Mouse (Mus musculus) WW6 (cell line): Measurements from ENCODE around the gene Zfp286.

Experiments used
- DNase-seq: peaks from one replicate; pipeline ENCODE4 v3.0.0-alpha.2; 2013; ENCODE audit warnings: low read depth, low spot score

The Zfp286 gene

DNA sequence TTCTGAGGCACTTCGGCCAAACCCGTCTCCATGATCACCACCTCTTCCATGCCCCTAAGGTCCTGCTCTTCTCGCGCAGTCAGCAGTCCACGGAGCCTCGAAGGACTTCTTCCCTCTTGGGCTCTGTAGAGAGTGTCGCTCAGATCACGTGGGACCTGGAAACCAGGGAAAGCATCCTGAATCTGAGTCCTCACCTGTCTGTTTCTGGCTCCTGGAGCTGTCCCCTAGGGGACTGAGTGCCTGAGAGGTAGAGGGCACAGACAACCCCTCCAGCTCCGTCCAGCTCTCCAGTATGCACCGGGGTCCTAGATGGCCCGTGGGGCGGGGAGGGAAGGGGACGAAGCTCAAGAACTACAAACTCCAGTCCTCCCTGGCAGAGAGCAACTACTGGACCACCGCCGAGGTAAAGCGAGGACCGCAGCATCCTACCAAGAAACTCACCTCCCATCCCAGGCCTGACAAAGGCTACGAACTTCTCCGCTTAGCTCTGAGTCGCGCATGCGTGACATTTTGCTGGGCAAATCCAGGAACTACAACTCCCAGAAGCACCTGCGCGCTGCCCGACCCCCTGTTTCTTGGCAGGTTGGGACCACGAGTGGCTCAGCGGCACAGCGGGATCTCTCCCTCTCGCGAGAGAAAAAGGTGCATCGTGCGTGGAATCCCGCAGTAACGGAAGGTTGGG, at the start of gene Zfp286:
Gene Zfp286, minus strand, starts transcription at position 528 of the 682 bp plus-strand sequence.
- DNase-seq: peak; percentile 91

DNA sequence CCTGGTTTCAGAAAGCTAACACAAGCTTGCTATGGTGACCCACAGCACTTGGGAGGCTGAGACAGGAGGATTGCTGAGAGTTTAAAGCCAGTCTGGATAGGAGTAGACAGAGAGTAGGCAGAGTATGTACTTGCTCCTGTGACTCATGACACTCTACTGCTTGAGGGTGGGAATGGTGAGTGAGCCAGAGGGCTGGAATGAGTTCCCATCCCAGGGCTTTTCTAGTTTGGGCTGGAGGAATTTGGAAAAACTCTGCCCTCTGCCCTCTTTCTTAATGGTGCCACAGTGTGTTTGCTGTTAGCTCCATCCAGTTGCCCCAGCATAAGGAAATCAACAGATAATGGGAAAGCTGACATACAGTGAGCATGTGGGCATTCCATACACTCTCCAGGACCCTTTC, 42.6 kb upstream of the Zfp286 start:
- DNase-seq: no peak

DNA sequence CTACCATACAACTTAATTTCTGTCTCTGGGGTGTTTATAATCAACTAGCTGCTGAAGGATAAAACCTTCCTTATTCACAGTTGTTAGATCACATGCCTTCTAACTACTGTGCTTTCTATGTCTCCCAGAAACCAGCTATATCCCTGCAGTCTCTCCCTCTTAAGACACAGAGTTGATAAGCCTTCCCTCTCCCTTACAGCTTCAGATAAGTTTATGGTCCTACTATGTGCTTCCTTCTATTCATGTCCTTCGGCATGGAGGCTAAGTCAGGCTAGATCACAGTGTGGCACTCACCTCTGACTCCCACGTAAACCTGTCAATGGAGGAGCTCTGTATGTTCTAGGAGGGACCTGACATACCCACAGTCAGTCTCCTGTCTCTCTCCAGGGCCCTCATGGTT, 41.1 kb upstream of the Zfp286 start:
- DNase-seq: no peak

DNA sequence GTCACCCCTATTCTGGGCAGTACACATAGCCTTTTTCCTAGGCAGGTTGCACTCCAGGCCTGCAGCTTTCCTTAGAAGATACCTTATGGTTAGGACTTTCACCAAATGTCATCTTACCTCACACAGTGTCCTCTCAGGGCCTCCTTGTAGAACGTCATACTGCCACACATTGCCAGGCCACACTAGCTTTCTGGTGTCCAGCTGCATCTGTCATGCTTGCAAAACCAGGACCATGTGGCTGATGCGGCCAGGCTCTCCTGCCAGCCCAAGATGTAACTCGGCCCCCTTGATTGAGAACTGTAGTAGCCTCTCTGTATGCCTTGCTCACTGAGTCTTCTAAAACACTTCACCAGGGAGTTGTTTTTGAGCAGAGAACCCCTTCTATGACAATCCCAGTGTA, 38.6 kb upstream of the Zfp286 start:
- DNase-seq: no peak

DNA sequence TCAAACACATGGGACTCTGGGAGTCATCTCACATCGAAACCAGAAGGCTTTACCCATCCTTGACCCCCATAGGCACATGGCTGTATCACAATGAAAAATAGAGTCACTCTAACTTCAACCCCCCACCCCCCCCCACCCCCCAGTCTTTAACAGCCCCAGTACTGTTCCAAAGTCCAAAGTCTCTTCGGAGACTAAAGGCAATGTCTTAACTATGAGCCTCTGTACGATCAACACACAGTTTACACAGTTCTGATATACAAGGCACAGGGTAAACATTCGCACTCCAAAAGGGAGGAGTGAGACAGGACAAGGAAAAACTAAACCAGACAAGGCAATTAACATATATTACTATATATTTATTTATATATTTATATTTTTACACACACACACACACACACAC, 37.9 kb upstream of the Zfp286 start:
- no peak for DNase-seq

DNA sequence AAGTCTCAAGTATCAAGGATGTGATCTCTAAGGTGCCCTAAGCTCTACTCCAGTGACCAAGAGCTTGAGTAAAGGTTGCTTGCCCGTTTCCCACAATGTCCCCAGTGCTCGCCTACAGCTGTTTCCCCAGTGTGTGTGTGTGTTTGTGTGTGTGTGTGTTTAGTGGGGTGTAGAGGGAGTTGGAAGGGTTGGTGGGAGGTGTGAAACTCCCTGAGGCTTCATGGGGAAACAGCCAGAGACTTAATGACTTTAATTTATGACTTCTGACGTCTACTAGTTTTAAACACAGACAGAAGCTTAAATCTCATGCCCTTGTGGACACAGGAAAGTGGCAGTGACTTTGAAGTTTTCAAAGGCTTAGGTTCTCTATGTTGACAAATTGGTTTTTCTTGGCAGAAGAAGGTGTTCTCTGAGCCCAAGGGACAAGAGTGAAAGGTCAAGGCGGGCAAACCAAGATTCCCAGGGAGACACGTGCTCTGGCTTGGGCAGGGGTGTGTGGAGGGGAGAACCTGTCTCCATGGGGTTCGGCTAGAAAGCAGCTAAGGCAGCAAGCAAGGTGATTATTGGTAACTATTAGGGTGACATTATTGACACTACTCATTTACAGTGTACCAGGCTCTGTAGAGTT, 37.0 kb upstream of the Zfp286 start:
- DNase-seq: no peak

DNA sequence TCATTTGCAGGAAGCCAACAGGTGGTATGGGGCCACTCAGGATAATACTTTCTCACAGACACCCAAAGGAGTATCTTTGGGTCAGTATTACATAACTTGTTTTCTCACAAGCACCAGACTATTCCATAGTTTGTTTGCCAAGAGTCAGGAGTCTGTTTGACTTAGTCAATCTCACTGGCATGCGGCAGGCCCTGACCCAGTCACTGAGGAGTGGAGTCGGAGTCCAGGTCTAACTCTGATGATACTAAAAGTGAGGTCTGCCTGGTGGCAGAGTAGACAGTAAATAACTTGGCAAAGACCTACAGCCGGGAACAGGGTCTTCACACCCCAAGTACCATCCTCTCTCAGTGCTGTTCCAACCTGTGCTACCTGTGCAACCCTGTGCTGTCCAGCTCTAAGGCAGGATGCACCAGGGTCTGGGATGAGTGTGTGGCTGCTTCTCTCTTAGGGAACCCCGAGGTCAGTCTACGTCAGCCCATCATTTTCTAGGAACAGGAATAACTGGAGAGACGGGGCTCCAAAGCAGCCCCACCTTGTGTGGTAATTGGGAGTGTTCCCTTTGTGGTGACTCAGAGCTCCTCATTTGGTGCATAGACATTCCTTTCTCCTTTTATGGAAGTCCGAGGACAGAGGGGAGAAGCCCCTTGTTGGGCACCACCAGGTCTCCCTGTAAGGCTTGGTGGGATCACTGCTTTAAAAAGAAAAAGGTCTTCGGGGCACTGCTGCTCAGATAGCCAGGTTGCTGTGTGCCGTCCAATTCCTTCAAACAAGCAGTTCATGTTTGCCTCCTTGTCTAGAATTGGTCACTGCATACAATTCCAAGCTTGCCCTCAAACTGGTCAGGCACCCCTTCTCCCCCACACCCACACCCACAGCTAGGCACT, 36.2 kb upstream of the Zfp286 start:
- DNase-seq: no peak

DNA sequence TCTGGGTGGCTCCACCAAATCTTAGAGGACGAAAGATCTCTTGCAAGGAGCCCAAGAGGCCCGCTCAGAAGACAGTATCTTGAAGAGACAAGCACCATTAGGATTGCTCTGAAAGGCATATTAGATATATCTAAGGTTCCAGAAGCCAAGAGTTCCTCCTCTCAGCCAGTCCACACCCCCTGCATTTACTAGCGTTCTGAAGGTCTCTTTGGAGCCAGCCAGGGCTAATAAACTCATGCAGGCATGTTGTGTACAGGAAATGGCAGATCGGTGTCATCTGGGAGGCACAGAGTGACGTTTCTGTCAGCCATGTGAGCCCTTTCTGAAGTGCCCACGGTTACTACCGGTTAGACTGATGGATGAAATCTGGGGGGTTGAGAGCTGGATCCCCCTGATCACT, 34.9 kb upstream of the Zfp286 start:
- no peak for DNase-seq

DNA sequence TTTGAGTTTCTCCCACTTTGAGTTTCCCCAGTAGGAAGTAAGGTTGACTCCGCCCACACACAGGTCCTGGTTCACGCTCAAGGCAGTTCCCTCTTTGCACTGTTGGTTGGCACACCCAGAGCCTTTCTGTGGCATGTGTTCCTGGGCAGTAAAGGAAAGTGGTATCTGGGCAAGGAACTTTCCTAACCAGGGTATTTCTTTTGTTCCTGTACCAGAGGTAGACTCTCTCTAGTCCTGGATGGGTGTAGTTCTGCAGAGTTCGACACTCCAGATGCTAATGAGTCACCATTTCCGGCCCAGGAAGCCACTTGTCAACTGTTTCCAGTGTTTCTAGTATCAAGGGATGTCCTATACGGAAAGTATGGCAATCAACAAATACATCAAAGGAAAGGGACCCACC, 32.6 kb upstream of the Zfp286 start:
- no peak for DNase-seq

DNA sequence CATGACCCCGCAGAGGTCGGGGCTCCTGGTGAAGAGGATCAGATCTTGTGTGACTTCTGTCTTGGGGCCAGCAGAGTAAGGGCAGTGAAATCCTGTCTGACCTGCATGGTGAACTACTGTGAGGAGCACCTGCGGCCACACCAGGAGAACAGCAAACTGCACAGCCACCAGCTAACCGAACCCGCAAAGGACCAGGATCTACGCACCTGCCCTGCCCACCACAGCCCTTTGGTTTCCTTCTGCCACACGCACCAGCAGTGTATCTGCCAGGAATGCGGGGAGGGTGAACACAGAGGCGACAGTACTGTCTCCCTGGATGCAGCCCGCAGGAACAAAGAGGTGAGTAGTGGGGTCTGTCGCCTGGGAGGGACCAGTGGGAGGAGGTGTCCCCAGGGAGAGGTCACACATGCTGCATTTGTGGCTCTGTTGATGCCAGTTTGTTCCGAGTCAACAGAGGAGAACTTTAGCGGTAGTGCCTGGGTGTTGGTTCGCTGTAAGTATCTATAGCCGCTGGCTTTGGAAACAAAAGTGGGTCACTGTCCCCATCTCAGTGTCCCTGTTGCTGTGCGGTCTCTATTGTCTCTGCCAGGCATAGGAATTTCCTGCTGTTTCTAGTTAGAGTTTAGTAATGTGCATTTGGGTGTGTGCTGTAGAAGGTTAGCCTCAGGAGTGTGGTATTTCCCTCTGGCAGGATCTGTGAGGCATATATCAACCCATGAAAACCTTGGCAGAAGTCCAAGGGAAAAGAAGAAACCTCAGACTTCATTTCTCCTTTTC, 31.6 kb upstream of the Zfp286 start:
- DNase-seq: no peak

DNA sequence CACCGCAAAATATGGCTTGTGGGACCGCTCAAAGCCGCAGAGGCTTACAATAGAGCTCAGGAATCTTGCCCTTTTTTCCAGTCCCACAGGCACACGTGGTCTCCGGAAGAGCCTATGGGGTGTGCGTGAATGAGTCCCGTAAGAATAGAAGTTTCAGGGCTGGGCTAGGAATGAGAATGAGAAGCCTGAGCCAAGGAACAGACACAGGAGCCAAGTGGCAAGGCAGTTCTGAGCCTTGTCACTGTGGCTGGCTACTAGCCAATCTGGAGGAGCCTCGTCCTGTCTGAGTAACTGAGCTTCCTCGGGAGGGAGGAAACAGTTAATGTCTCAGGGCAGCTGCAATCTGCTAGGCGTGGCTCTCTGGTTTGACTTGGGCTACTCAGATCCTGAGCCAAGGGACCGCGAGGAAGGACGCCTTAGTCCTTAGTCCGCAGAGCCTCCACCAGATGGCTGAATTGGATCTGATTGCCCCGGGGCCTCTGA, 30.8 kb upstream of the Zfp286 start, which contains the start of gene Trim16:
Gene Trim16, plus strand, starts transcription at position 173 of the 483 bp plus-strand sequence.
- DNase-seq: no peak

DNA sequence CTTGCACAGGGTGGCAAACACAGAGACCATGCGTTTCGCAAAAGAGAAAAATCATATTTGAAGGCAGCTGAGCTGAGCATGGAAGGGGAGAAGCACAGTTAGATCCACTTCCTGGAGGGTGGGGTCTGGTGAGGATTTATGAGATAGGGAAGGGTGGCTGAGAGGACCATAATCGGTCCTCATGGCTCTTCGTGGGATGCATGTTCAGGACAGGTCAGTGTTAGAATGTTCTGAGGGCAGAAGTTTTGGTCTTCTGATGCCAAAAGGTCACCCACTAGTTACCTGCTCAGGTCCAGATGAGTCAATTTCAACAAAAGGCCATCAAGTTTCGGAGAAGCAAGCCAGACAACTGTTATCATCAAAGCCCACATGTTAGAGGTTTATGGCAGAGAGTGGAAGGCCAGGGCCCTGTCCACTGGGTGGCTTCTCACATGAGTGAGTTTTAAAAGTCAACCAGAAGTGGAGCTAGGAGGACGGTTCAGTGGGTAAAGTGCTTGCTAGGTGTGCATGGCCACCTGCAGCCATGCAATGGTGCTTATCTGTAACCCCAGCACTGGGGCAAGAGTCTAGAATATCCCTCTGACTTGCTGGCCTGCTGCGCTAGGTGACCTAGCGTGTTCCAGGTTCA, 29.9 kb upstream of the Zfp286 start:
- DNase-seq: no peak

DNA sequence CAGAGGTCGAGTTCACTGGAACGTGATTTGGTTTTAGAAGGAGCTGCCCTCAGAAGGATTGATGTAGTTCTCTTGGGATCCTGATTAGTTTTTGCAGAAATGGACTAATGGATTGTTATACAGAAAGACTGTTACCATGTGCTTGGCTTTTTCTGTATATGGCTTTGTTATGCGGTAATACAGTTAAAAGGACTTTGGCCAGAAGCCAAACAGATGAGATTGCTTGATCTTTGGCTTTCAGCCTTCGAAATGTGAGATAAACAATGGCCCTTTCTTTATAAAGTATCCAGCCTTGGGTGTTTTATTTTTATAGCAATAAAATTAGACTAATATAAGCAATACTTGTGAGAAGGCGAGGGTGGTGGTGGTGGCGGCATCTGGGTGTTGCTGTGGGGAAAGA, 27.3 kb upstream of the Zfp286 start:
- no peak for DNase-seq

DNA sequence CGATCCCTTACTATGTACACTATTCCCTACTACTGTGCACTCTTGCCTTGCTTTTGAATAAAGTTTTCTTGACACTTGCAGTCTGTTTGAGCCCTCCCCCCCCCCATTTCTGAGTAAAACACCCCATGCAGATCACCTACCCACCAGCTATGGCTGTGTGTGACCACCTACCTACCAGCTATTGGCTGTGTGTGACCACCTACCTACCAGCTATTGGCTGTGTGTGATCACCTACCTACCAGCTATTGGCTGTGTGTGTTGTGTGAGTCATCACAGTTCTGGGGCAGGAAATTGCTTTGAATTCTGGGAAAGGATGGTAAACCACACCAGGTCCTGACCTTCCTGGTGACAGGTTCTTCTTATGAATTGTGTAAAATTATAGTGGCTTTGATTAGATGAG, 26.2 kb upstream of the Zfp286 start:
- no peak for DNase-seq

DNA sequence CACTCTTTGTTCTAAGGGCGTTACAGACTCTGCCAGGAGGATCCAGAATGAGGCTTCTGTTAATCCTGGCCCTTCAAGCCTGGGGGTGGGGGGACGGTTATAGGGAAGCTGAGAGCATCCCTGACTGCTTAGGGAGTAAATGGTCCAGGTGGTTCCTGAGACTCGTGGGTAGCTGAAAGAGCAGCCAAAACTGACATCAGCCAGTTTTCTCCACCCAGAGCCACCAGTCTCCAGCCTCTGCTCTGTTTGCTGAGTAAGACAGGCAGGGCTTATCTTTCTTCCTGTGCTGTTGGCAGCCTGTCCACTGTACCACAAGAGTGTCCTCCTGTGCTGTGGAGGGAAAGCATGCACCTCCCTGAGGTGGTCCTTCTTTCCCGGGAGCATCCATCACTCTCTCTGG, 25.4 kb upstream of the Zfp286 start:
- no peak for DNase-seq

DNA sequence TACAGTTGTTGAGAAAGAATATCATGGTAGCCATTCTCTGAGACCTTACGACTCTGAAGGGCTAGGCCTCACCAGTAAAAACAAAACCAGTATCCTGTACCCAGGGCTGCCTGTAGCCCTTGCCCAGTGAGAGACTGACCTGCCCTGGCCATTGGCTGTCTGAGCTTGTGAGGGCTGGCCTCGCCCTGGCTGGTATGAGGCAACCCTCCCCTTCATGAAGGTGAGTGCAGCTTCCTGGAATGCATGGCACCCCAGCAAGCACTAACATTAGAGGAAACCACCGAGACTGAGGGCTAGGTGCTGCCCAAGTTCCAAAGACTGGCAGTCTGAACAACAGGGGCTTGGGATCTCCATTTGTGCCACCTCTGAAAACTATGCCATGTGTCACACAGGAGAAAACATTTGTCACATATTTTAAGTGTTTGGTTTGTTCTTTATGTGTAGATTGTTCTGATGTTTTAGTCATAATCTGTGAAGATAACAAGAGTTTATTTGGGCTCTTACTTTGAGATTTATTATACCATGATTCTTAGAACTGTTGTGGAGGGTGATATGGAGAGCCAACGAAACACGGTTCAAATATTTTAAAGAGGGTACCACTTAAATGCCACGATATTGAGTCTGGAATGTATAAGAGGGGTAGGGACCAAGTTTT, 24.8 kb upstream of the Zfp286 start:
- no peak for DNase-seq

DNA sequence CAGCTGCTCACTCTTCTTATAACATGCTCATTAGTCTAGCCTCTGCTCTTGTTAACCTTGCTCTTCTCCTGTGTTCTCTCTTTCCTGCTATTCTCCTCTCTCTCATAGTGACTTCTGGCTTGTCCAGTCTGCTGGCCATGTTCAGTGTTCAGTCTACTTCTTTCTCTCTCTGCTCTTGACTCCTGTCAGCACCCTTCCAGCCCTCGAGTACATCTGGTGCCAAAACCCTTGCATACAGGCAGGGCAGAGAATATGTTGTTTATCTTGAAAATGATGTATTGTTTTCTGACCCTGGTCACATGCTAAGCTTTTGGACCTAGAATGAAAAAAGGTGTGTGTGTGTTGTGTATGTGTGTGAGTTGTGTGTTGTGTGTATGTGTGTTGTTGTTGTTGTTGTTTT, 24.2 kb upstream of the Zfp286 start:
- DNase-seq: no peak

DNA sequence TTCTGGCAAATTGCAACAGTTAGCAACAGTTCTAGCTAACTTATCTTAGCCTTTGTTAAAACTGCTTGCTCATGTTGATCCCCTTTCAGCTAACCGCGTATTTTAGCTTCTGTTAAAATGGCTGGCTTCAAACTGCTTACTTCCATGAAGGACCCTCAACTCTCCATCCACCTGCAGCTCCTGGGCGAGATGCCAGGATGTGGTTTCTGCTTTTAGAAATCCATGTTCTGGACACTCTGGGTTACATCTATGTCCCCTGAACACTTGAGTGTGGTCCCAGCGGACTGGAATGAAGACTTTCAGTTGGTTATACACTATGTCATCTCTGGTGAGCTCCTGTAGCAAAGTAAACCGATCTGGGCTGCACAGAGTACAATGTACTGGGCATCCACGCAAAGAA, 23.0 kb upstream of the Zfp286 start:
- DNase-seq: no peak

DNA sequence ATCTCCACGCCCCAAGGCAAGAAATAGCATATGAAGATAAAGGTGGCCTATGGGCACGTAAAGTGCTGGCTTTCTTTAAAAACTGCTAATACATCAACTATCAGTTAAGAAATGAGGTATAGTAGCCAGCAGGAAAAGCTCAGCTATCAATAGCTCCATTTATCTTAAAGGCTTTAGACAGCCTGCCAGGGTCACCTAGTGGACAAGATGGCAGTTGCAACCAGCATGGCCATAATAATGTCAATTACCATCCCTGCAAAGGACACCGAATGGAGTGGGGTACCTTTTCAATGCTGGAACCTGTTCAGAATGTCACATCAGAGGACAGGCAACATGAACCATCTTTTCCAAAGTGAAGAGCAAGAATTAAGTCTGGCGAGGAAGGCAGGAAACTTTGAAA, 19.9 kb upstream of the Zfp286 start:
- DNase-seq: no peak

DNA sequence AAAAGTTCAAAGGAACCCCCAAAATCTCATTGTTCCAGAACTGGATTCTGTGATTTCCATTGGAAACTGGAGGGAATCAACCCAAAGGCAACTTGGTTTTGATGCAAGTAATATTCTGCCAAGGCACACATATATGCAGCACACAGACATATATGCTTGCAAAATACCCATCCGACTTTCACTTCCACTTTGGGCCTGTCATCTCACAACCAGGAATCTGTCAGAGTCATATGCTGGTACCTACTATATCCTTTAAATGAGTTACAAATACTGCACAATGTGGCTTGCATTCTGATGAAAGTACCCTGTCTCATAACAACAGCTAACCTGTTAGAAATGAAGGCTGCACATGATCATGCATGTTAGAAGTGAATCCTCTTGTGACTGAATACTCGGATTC, 18.7 kb upstream of the Zfp286 start:
- DNase-seq: no peak

DNA sequence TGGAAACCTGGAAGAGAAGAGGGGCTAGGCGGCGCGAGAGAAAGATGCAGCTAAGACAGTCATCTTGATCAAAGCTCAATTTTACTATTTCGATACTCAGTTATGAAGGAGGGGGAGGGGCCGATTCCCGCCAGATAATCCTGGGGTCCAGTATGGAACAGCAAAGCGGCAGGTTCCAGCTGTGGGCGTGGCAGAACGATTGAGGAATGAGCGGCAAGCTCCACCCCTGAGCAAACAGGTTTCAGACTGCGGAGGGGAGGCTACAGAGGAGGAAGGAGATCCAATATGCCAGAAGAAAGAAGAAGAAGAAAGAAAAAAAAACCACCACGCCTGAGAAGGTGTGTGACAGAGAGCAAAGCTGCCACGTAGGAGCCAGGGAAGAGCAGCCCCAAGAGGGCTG, 14.9 kb upstream of the Zfp286 start:
- no peak for DNase-seq
